26 mouse cellular contexts compared by ENCODE assay signal in genomic region chr2:155336254-155336653, GRCm38 (mm10).
"Had no signal": no experiment of that assay in that cellular context is flagged by ENCODE, and none has a peak within 500 bp of the region (broad histone marks: within the 10 kb centered on the region; RNA-seq: fewer than 3 reads in every experiment).

No protein-coding gene starts in this region.

- DNase-seq: cerebellum, adult 9-10 months; cerebellum, adult 9-11 months; cerebellum, postnatal 10 days; cerebellum, postnatal 14 days; cerebellum, postnatal 25 days; cerebellum, postnatal 36 days; embryo, embryonic 11 days; forebrain, postnatal 0 days; gastrocnemius, adult 2 months; gastrocnemius, postnatal 10 days; gastrocnemius, postnatal 14 days; gastrocnemius, postnatal 25 days; gastrocnemius, postnatal 36 days; heart, adult 2 months had no signal

- ATAC-seq: forebrain, embryonic 13.5 days; forebrain, embryonic 14.5 days; forebrain, embryonic 15.5 days; forebrain, embryonic 16.5 days; forebrain, postnatal 0 days had no signal

- H3K4me3 ChIP-seq: embryonic facial prominence, embryonic 10.5 days; embryonic facial prominence, embryonic 12.5 days; embryonic facial prominence, embryonic 13.5 days; embryonic facial prominence, embryonic 15.5 days; erythroblast, embryonic 14.5 days; forebrain, embryonic 10.5 days; forebrain, embryonic 12.5 days; forebrain, embryonic 13.5 days; forebrain, embryonic 15.5 days; gastrocnemius, adult 2 months; heart, adult 2 months; heart, embryonic 10.5 days had no signal

- H3K9me3 ChIP-seq: embryonic facial prominence, embryonic 10.5 days; embryonic facial prominence, embryonic 12.5 days; embryonic facial prominence, embryonic 13.5 days; embryonic facial prominence, embryonic 15.5 days; forebrain, embryonic 10.5 days; forebrain, embryonic 12.5 days; forebrain, embryonic 13.5 days; forebrain, embryonic 15.5 days; heart, embryonic 10.5 days had no signal

- H3K27me3 ChIP-seq: embryonic facial prominence, embryonic 12.5 days; embryonic facial prominence, embryonic 13.5 days; embryonic facial prominence, embryonic 15.5 days; forebrain, embryonic 12.5 days; forebrain, embryonic 13.5 days; forebrain, embryonic 15.5 days had no signal

- H3K4me1 ChIP-seq: embryonic facial prominence, embryonic 10.5 days; embryonic facial prominence, embryonic 12.5 days; embryonic facial prominence, embryonic 13.5 days; embryonic facial prominence, embryonic 15.5 days; forebrain, embryonic 10.5 days; forebrain, embryonic 12.5 days; forebrain, embryonic 13.5 days; forebrain, embryonic 15.5 days; heart, embryonic 10.5 days had no signal

- H3K4me2 ChIP-seq: embryonic facial prominence, embryonic 12.5 days; embryonic facial prominence, embryonic 13.5 days; embryonic facial prominence, embryonic 15.5 days; forebrain, embryonic 12.5 days; forebrain, embryonic 13.5 days; forebrain, embryonic 15.5 days had no signal

- H3K27ac ChIP-seq: embryonic facial prominence, embryonic 10.5 days; embryonic facial prominence, embryonic 12.5 days; embryonic facial prominence, embryonic 13.5 days; embryonic facial prominence, embryonic 15.5 days; forebrain, embryonic 10.5 days; forebrain, embryonic 12.5 days; forebrain, embryonic 13.5 days; forebrain, embryonic 15.5 days; gastrocnemius, adult 2 months; heart, adult 2 months; heart, embryonic 10.5 days had no signal

- H3K9ac ChIP-seq: embryonic facial prominence, embryonic 12.5 days; embryonic facial prominence, embryonic 13.5 days; embryonic facial prominence, embryonic 15.5 days; forebrain, embryonic 12.5 days; forebrain, embryonic 13.5 days; forebrain, embryonic 15.5 days; forebrain, postnatal 0 days had no signal
